Mouse (Mus musculus): ENCODE data around the gene Ccl4. TPM values are rescaled to one million over a fixed set of nuclear protein-coding genes. Genes with fewer than 3 reads are reported as not detected.

Ccl4 gene
- total and polyA plus RNA-seq, 3 experiments = 0.38 TPM; not detected in 2

GRCm38 (mm10) chr11:83630630-83631029, 31.8 kb upstream of the Ccl4 start:
- ATAC-seq (ENCODE audit: extremely low read depth, insufficient number of reproducible peaks, low FRiP score, poor library complexity, severe bottlenecking) = no peak
- Histone ChIP-seq H3K4me1 (ENCODE audit: insufficient read depth, low read depth, low read length) (no peaks in the 10 kb centered on the region), H3K36me3 (replicated peaks) (no peaks in the 10 kb centered on the region), H3K27me3 (ENCODE audit: insufficient read depth, low read length) (peaks cover 9% of the 10 kb centered on the region), H3K4me3 (ENCODE audit: low read depth, low read length) (no peak overlapping the region), H3K9me3 (replicated peaks) (no peaks in the 10 kb centered on the region)
- TF ChIP-seq POLR2AphosphoS5 (IDR thresholded peaks at IDR 0.05; ENCODE audit: insufficient replicate concordance, low read depth, low read length) (no peak), TAL1 (conservative IDR thresholded peaks at IDR 0.05; ENCODE audit: low read depth, low read length) (no peak), GATA2 (IDR thresholded peaks at IDR 0.05; ENCODE audit: borderline replicate concordance, low read depth, low read length) (no peak), CTCF (IDR thresholded peaks at IDR 0.05; ENCODE audit: low read depth, low read length) (no peak), GATA1 (IDR thresholded peaks at IDR 0.05; ENCODE audit: borderline replicate concordance, low read length) (no peak)
- DNase-seq (ENCODE audit: low spot score) = no peak

GRCm38 (mm10) chr11:83631065-83631464, 31.3 kb upstream of the Ccl4 start:
- Histone ChIP-seq H3K4me1 (ENCODE audit: insufficient read depth, low read depth, low read length) (no peaks in the 10 kb centered on the region), H3K27me3 (ENCODE audit: insufficient read depth, low read length) (peaks cover 9% of the 10 kb centered on the region), H3K9me3 (replicated peaks) (no peaks in the 10 kb centered on the region), H3K4me3 (ENCODE audit: low read depth, low read length) (no peak overlapping the region), H3K36me3 (replicated peaks) (no peaks in the 10 kb centered on the region)
- TF ChIP-seq TAL1 (conservative IDR thresholded peaks at IDR 0.05; ENCODE audit: low read depth, low read length) (no peak), GATA2 (IDR thresholded peaks at IDR 0.05; ENCODE audit: borderline replicate concordance, low read depth, low read length) (no peak)
- DNase-seq (ENCODE audit: low spot score) (no peak), ATAC-seq (ENCODE audit: extremely low read depth, insufficient number of reproducible peaks, low FRiP score, poor library complexity, severe bottlenecking) (no peak)

GRCm38 (mm10) chr11:83632744-83633143, 29.6 kb upstream of the Ccl4 start:
- TF ChIP-seq TAL1 (conservative IDR thresholded peaks at IDR 0.05; ENCODE audit: low read depth, low read length) = no peak
- TF ChIP-seq POLR2AphosphoS5 (IDR thresholded peaks at IDR 0.05; ENCODE audit: insufficient replicate concordance, low read depth, low read length) = no peak
- no peak for TF ChIP-seq GATA1 (IDR thresholded peaks at IDR 0.05; ENCODE audit: borderline replicate concordance, low read length)
- Histone ChIP-seq H3K4me1 (ENCODE audit: insufficient read depth, low read depth, low read length) (no peaks in the 10 kb centered on the region), H3K4me3 (ENCODE audit: low read depth, low read length) (no peak overlapping the region), H3K9me3 (replicated peaks) (no peaks in the 10 kb centered on the region), H3K27me3 (ENCODE audit: insufficient read depth, low read length) (peaks cover 9% of the 10 kb centered on the region), H3K36me3 (replicated peaks) (no peaks in the 10 kb centered on the region)
- ATAC-seq (ENCODE audit: extremely low read depth, insufficient number of reproducible peaks, low FRiP score, poor library complexity, severe bottlenecking) (no peak), DNase-seq (ENCODE audit: low spot score) (no peak)

- no peaks in the 10 kb centered on the region for H3K9me3 ChIP-seq (replicated peaks)
- H3K27me3 ChIP-seq (ENCODE audit: insufficient read depth, low read length) = peaks cover 12% of the 10 kb centered on the region
- no peaks in the 10 kb centered on the region for H3K36me3 ChIP-seq (replicated peaks)
- ATAC-seq (ENCODE audit: extremely low read depth, insufficient number of reproducible peaks, low FRiP score, poor library complexity, severe bottlenecking) (no peak), DNase-seq (ENCODE audit: low spot score) (no peak)
- no peak overlapping the region for H3K4me3 ChIP-seq (ENCODE audit: low read depth, low read length)
- TF ChIP-seq GATA1 (IDR thresholded peaks at IDR 0.05; ENCODE audit: borderline replicate concordance, low read length) (no peak), GATA2 (IDR thresholded peaks at IDR 0.05; ENCODE audit: borderline replicate concordance, low read depth, low read length) (no peak), POLR2AphosphoS5 (IDR thresholded peaks at IDR 0.05; ENCODE audit: insufficient replicate concordance, low read depth, low read length) (no peak), TAL1 (conservative IDR thresholded peaks at IDR 0.05; ENCODE audit: low read depth, low read length) (no peak), CTCF (IDR thresholded peaks at IDR 0.05; ENCODE audit: low read depth, low read length) (no peak)
- no peaks in the 10 kb centered on the region for H3K4me1 ChIP-seq (ENCODE audit: insufficient read depth, low read depth, low read length)
These were observed 28.0 kb upstream of the Ccl4 start for GRCm38 (mm10) chr11:83634425-83634824.

- peaks cover 9% of the 10 kb centered on the region for H3K27me3 ChIP-seq (ENCODE audit: insufficient read depth, low read length)
- no peaks in the 10 kb centered on the region for H3K4me1 ChIP-seq (ENCODE audit: insufficient read depth, low read depth, low read length)
- no peaks in the 10 kb centered on the region for H3K36me3 ChIP-seq (replicated peaks)
- no peak for TF ChIP-seq TAL1 (conservative IDR thresholded peaks at IDR 0.05; ENCODE audit: low read depth, low read length)
- no peaks in the 10 kb centered on the region for H3K9me3 ChIP-seq (replicated peaks)
- H3K4me3 ChIP-seq (ENCODE audit: low read depth, low read length) = no peak overlapping the region
- ATAC-seq (ENCODE audit: extremely low read depth, insufficient number of reproducible peaks, low FRiP score, poor library complexity, severe bottlenecking) = no peak
- DNase-seq (ENCODE audit: low spot score) = no peak
These were observed 27.5 kb upstream of the Ccl4 start for GRCm38 (mm10) chr11:83634898-83635297.

GRCm38 (mm10) chr11:83636742-83637235, 25.6 kb upstream of the Ccl4 start:
- ATAC-seq (ENCODE audit: extremely low read depth, insufficient number of reproducible peaks, low FRiP score, poor library complexity, severe bottlenecking) (no peak), DNase-seq (ENCODE audit: low spot score) (no peak)
- Histone ChIP-seq H3K4me1 (ENCODE audit: insufficient read depth, low read depth, low read length) (no peaks in the 10 kb centered on the region), H3K9me3 (replicated peaks) (no peaks in the 10 kb centered on the region), H3K4me3 (ENCODE audit: low read depth, low read length) (no peak overlapping the region), H3K27me3 (ENCODE audit: insufficient read depth, low read length) (peaks cover 6% of the 10 kb centered on the region), H3K36me3 (replicated peaks) (no peaks in the 10 kb centered on the region)
- TF ChIP-seq POLR2AphosphoS5 (IDR thresholded peaks at IDR 0.05; ENCODE audit: insufficient replicate concordance, low read depth, low read length) (no peak), TAL1 (conservative IDR thresholded peaks at IDR 0.05; ENCODE audit: low read depth, low read length) (no peak), CTCF (IDR thresholded peaks at IDR 0.05; ENCODE audit: low read depth, low read length) (no peak), GATA1 (IDR thresholded peaks at IDR 0.05; ENCODE audit: borderline replicate concordance, low read length) (no peak), GATA2 (IDR thresholded peaks at IDR 0.05; ENCODE audit: borderline replicate concordance, low read depth, low read length) (no peak)

- no peaks in the 10 kb centered on the region for H3K36me3 ChIP-seq (replicated peaks)
- no peak overlapping the region for H3K4me3 ChIP-seq (ENCODE audit: low read depth, low read length)
- H3K27me3 ChIP-seq (ENCODE audit: insufficient read depth, low read length) = peaks cover 3% of the 10 kb centered on the region
- TF ChIP-seq GATA2 (IDR thresholded peaks at IDR 0.05; ENCODE audit: borderline replicate concordance, low read depth, low read length) (no peak), GATA1 (IDR thresholded peaks at IDR 0.05; ENCODE audit: borderline replicate concordance, low read length) (no peak), POLR2AphosphoS5 (IDR thresholded peaks at IDR 0.05; ENCODE audit: insufficient replicate concordance, low read depth, low read length) (no peak), TAL1 (conservative IDR thresholded peaks at IDR 0.05; ENCODE audit: low read depth, low read length) (no peak), CTCF (IDR thresholded peaks at IDR 0.05; ENCODE audit: low read depth, low read length) (no peak)
- H3K4me1 ChIP-seq (ENCODE audit: insufficient read depth, low read depth, low read length) = no peaks in the 10 kb centered on the region
- no peaks in the 10 kb centered on the region for H3K9me3 ChIP-seq (replicated peaks)
- ATAC-seq (ENCODE audit: extremely low read depth, insufficient number of reproducible peaks, low FRiP score, poor library complexity, severe bottlenecking) (no peak), DNase-seq (ENCODE audit: low spot score) (no peak)
These were observed 23.4 kb upstream of the Ccl4 start for GRCm38 (mm10) chr11:83638934-83639333.

All from G1E (cell line).